Mouse (Mus musculus): ENCODE data around the gene Slc35d2.

GRCm38 (mm10) chr13:64107535-64107934 lies 21.6 kb downstream of the Slc35d2 start:
- TF ChIP-seq MAX (IDR thresholded peaks at IDR 0.05; ENCODE audit: low read depth) (no peak), POLR2AphosphoS2 (IDR thresholded peaks at IDR 0.05; ENCODE audit: insufficient read length, low read depth) (no peak), TCF12 (IDR thresholded peaks at IDR 0.05; ENCODE audit: insufficient read depth, poor library complexity, severe bottlenecking) (no peak)

Measured in myocyte (in vitro differentiated cells).